Mouse (Mus musculus) MEL (cell line): ENCODE measurements around the gene Csmd2.

ENCODE experiments used
- BHLHE40 ChIP-seq: IDR thresholded peaks from 2 replicates; pipeline ENCODE4 v1.6.1; 2012; ENCODE audit warnings: low read depth, mild to moderate bottlenecking, inconsistent platforms, low read length, improper control_type of control experiment, borderline replicate concordance
- CHD1 ChIP-seq: IDR thresholded peaks from 2 replicates; pipeline ENCODE4 v1.6.1; 2012; ENCODE audit warnings: low read depth, mild to moderate bottlenecking, inconsistent platforms, low read length, improper control_type of control experiment
- CTCF ChIP-seq, 3 experiments: IDR thresholded peaks in 2 of 3; conservative IDR thresholded peaks in 1 of 3; 2 replicates each; pipeline ENCODE4 v1.5.1; 2011 to 2012; ENCODE audit warnings: low read length in 3 of 3, low read depth in 2 of 3, mild to moderate bottlenecking in 2 of 3, improper control_type of control experiment in 1 of 3, inconsistent platforms in 1 of 3, mixed read lengths in 1 of 3, moderate library complexity in 1 of 3; ENCODE audit not compliant: control insufficient read depth in 1 of 3, insufficient read depth in 1 of 3, poor library complexity in 1 of 3, severe bottlenecking in 1 of 3
- E2F4 ChIP-seq: IDR thresholded peaks from 2 replicates; pipeline ENCODE4 v1.6.1; 2011; ENCODE audit warnings: low read depth, low read length, improper control_type of control experiment, borderline replicate concordance
- EP300 ChIP-seq, 2 experiments: IDR thresholded peaks; 2 replicates each; pipeline ENCODE4 v1.6.1; 2011; ENCODE audit warnings: improper control_type of control experiment in 2 of 2, low read length in 2 of 2, low read depth in 1 of 2, mild to moderate bottlenecking in 1 of 2
- HCFC1 ChIP-seq: IDR thresholded peaks from 2 replicates; pipeline ENCODE4 v1.6.1; 2012; ENCODE audit warnings: low read depth, mild to moderate bottlenecking, inconsistent platforms, low read length, improper control_type of control experiment, moderate library complexity
- KAT2A ChIP-seq: conservative IDR thresholded peaks from 2 replicates; pipeline ENCODE4 v1.6.1; 2012; ENCODE audit warnings: low read depth, low read length, improper control_type of control experiment, inconsistent platforms
- MXI1 ChIP-seq: IDR thresholded peaks from 2 replicates; pipeline ENCODE4 v1.6.1; 2011; ENCODE audit warnings: mild to moderate bottlenecking, low read depth, low read length, improper control_type of control experiment
- POLR2A ChIP-seq, 2 experiments: IDR thresholded peaks; 2 replicates each; pipeline ENCODE4 v1.6.1; 2011 to 2012; ENCODE audit warnings: low read length in 2 of 2, mild to moderate bottlenecking in 2 of 2, control low read depth in 1 of 2, improper control_type of control experiment in 1 of 2, low read depth in 1 of 2, moderate library complexity in 1 of 2; ENCODE audit not compliant: control insufficient read depth in 1 of 2, insufficient read depth in 1 of 2, poor library complexity in 1 of 2
- RCOR1 ChIP-seq: IDR thresholded peaks from 2 replicates; pipeline ENCODE4 v1.6.1; 2012; ENCODE audit warnings: low read depth, mild to moderate bottlenecking, inconsistent platforms, low read length, improper control_type of control experiment
- SMC3 ChIP-seq: IDR thresholded peaks from 2 replicates; pipeline ENCODE4 v1.6.1; 2011; ENCODE audit warnings: low read depth, low read length, improper control_type of control experiment
- TCF12 ChIP-seq: IDR thresholded peaks from 2 replicates; pipeline ENCODE4 v1.6.1; 2014; ENCODE audit warnings: low read depth, mild to moderate bottlenecking, inconsistent platforms, low read length, improper control_type of control experiment, moderate library complexity
- USF1 ChIP-seq: IDR thresholded peaks from 2 replicates; pipeline ENCODE4 v1.6.1; 2014; ENCODE audit warnings: low read depth, mild to moderate bottlenecking, inconsistent platforms, low read length, improper control_type of control experiment, moderate library complexity
- ZNF384 ChIP-seq: IDR thresholded peaks from 2 replicates; pipeline ENCODE4 v1.6.1; 2012; ENCODE audit warnings: low read depth, mild to moderate bottlenecking, inconsistent platforms, low read length, improper control_type of control experiment

DNA sequence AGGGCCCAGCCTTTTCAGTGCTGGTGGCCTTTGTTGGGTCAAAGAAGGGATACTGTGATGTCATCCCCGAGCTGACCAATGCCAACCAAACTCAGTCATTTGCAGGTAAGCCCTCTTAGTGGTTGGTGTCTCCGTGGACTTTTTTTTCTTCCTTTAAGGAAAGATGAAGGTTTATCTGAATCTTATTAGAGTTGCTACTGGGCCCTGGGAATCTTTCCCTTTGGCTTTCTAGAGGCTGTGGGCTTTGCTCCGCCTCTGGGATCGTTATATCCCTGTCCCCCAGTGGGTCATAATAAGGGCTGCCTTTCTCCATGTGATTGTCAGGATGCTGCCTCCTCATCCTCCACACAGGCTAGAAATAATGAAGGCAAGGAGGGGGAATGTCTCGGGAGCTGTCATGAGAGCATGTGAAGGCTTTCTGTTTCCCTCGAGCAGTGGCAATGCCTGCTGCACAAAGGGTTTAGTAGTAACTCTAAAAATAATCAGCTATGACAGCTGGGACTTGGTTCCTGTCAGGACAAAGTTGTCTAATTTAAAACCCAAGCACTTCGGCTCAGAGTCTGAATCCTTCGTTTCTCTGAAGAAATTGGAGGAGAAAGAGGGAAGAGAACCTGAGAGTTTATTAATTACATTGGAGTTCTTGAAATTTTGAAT lies 273.4 kb downstream of the Csmd2 start, which contains the start of gene Hmgb4:
- TF ChIP-seq E2F4 = no peak
- no peak for TF ChIP-seq CTCF (IDR thresholded peaks at IDR 0.05 in 2 of 3, conservative IDR thresholded peaks at IDR 0.05 in 1 of 3; ENCODE audit: control insufficient read depth in 1 of 3, insufficient read depth in 1 of 3, low read depth in 2 of 3, low read length in 3 of 3, poor library complexity in 1 of 3, severe bottlenecking in 1 of 3)
- no peak for TF ChIP-seq POLR2A (IDR thresholded peaks at IDR 0.05; ENCODE audit: control insufficient read depth in 1 of 2, insufficient read depth in 1 of 2, low read depth in 1 of 2, low read length in 2 of 2, poor library complexity in 1 of 2)
- TF ChIP-seq RCOR1 = no peak
- TF ChIP-seq SMC3 = no peak
- no peak for TF ChIP-seq USF1
- no peak for TF ChIP-seq TCF12
- no peak for TF ChIP-seq BHLHE40
- no peak for TF ChIP-seq HCFC1
- TF ChIP-seq CHD1 = no peak
- TF ChIP-seq KAT2A = no peak
- no peak for TF ChIP-seq MXI1
- TF ChIP-seq EP300 (IDR thresholded peaks at IDR 0.05; ENCODE audit: low read depth in 1 of 2, low read length in 2 of 2) = no peak
- no peak for TF ChIP-seq ZNF384
